Comparison of ENCODE assay signal across 23 mouse cellular contexts in the genomic region with DNA sequence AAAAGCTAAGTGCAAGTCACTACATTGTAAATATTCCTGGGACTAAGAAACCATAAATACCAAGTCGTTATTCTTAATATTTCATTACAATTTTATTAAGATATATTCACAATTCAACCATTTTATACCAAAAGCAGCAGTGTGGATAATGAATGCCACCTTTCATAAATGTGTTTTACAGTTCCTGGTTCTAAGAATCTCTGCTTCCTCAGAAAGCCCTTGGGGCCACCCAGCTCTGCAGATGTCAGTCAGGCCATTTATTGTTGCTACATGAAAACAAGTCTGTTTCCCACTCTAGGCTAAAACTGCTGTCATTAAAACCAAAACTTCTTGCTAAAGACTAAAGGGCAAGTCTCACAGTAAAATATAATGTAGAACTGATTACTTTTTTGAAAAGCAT.
"Had no signal": no experiment of that assay in that cellular context is flagged by ENCODE, and none has a peak within 500 bp of the region (broad histone marks: within the 10 kb centered on the region; RNA-seq: fewer than 3 reads in every experiment).

No protein-coding gene starts in this region.

- H3K9me3 ChIP-seq: liver, embryonic 12.5 days; liver, embryonic 15.5 days; lung, embryonic 15.5 days; megakaryocyte, embryonic 14.5 days; midbrain, embryonic 10.5 days; midbrain, embryonic 13.5 days; neural tube, embryonic 13.5 days; stomach, embryonic 15.5 days had no signal

- H3K4me2 ChIP-seq: liver, embryonic 12.5 days; liver, embryonic 15.5 days; lung, embryonic 15.5 days; midbrain, embryonic 13.5 days; neural tube, embryonic 13.5 days; stomach, embryonic 15.5 days had no signal

- DNase-seq: kidney, adult 18-20 months; kidney, adult 9 months; kidney, postnatal 10 days; kidney, postnatal 36 days; layer of hippocampus, adult 9-11 months; liver; lung, adult 18-20 months; lung, postnatal 10 days; lung, postnatal 36 days; retina, postnatal 1 day; right cerebral cortex, postnatal 25 days; thymus, postnatal 25 days had no signal

- H3K27me3 ChIP-seq: liver, embryonic 12.5 days; liver, embryonic 15.5 days; lung, embryonic 15.5 days; midbrain, embryonic 13.5 days; neural tube, embryonic 13.5 days; stomach, embryonic 15.5 days had no signal

- ATAC-seq: intestine, embryonic 16.5 days; liver, embryonic 12.5 days; midbrain, embryonic 13.5 days; midbrain, embryonic 16.5 days had no signal

- H3K4me1 ChIP-seq: midbrain, embryonic 13.5 days; neural tube, embryonic 13.5 days; stomach, embryonic 15.5 days had no signal

- H3K27ac ChIP-seq: liver, embryonic 12.5 days; liver, embryonic 15.5 days; lung, embryonic 15.5 days; midbrain, embryonic 10.5 days; midbrain, embryonic 13.5 days; neural tube, embryonic 13.5 days; stomach, embryonic 15.5 days had no signal

- H3K36me3 ChIP-seq: liver, embryonic 12.5 days; liver, embryonic 15.5 days; lung, embryonic 15.5 days; midbrain, embryonic 10.5 days; midbrain, embryonic 13.5 days; neural tube, embryonic 13.5 days; stomach, embryonic 15.5 days had no signal

- H3K9ac ChIP-seq: liver, embryonic 12.5 days; liver, embryonic 15.5 days; lung, embryonic 15.5 days; midbrain, embryonic 13.5 days; neural tube, embryonic 13.5 days; stomach, embryonic 15.5 days had no signal

- H3K4me3 ChIP-seq: liver, embryonic 12.5 days; liver, embryonic 15.5 days; lung, embryonic 15.5 days; megakaryocyte, embryonic 14.5 days; midbrain, embryonic 10.5 days; midbrain, embryonic 13.5 days; myocyte; neural tube, embryonic 13.5 days; stomach, embryonic 15.5 days had no signal
